Mouse (Mus musculus) frontal cortex, postnatal 25 days (tissue): ENCODE results near the gene Nr6a1.

ENCODE experiments used
- DNase-seq, 2 experiments: peaks; one replicate each; pipeline ENCODE4 v3.0.0; 2022; ENCODE audit warnings: low spot score in 2 of 2

The Nr6a1 gene

GRCm38 (mm10) chr2:38874544-38875108 lies 52.9 kb downstream of the Nr6a1 start:
- DNase-seq: no peak

GRCm38 (mm10) chr2:38872730-38873129 lies 54.8 kb downstream of the Nr6a1 start:
- DNase-seq: no peak

- DNase-seq: no peak
Measured at GRCm38 (mm10) chr2:38866711-38867110, 60.8 kb downstream of the Nr6a1 start.

GRCm38 (mm10) chr2:38864011-38864410 lies 63.5 kb downstream of the Nr6a1 start:
- DNase-seq: no peak

- no peak for DNase-seq
Measured at GRCm38 (mm10) chr2:38851797-38852196, 75.7 kb downstream of the Nr6a1 start.

- DNase-seq: no peak
Measured at GRCm38 (mm10) chr2:38846319-38846718, 81.2 kb downstream of the Nr6a1 start.

- DNase-seq: no peak
Measured at GRCm38 (mm10) chr2:38835489-38835888, 92.0 kb downstream of the Nr6a1 start.

- DNase-seq: no peak
Measured at GRCm38 (mm10) chr2:38831976-38832375, 95.5 kb downstream of the Nr6a1 start.

GRCm38 (mm10) chr2:38829521-38829920 lies 98.0 kb downstream of the Nr6a1 start:
- DNase-seq: no peak

GRCm38 (mm10) chr2:38827801-38828306 lies 99.6 kb downstream of the Nr6a1 start:
- no peak for DNase-seq

GRCm38 (mm10) chr2:38826189-38826588 lies 101.3 kb downstream of the Nr6a1 start:
- no peak for DNase-seq

- DNase-seq: peak; percentile 6 to 7
Measured at GRCm38 (mm10) chr2:38824791-38825768, 102.4 kb downstream of the Nr6a1 start.

GRCm38 (mm10) chr2:38823912-38824583 lies 103.4 kb downstream of the Nr6a1 start:
- peak; percentile 8 to 9 for DNase-seq

- no peak for DNase-seq
Measured at GRCm38 (mm10) chr2:38823406-38823805, 104.1 kb downstream of the Nr6a1 start.

- no peak for DNase-seq
Measured at GRCm38 (mm10) chr2:38822995-38823394, 104.5 kb downstream of the Nr6a1 start.

- no peak for DNase-seq
Measured at GRCm38 (mm10) chr2:38817487-38817886, 110.0 kb downstream of the Nr6a1 start.

GRCm38 (mm10) chr2:38797087-38797624 lies 130.3 kb downstream of the Nr6a1 start:
- DNase-seq: peak; percentile 43 to 51

GRCm38 (mm10) chr2:38787338-38787737 lies 140.2 kb downstream of the Nr6a1 start:
- no peak for DNase-seq

- no peak for DNase-seq
Measured at GRCm38 (mm10) chr2:38786216-38786960, 141.1 kb downstream of the Nr6a1 start.

- DNase-seq: no peak
Measured at GRCm38 (mm10) chr2:38785113-38785512, 142.4 kb downstream of the Nr6a1 start.

GRCm38 (mm10) chr2:38784396-38784795 lies 143.1 kb downstream of the Nr6a1 start:
- no peak for DNase-seq
